ENCODE assay signal across 8 mouse cellular contexts in genomic region chr6:23472686-23473085, GRCm38 (mm10).
DNase-seq lines count a peak whose midpoint lies in the region; ATAC-seq and TF ChIP-seq lines count a peak whose summit lies in the region.

No protein-coding gene starts in this region.

- H3K36me3 ChIP-seq in kidney, embryonic 15.5 days: no peaks in the 10 kb centered on the region
- H3K36me3 ChIP-seq in kidney, embryonic 16.5 days (ENCODE audit: insufficient read depth, low read length): no peaks in the 10 kb centered on the region
- H3K36me3 ChIP-seq in ES-Bruce4 (ENCODE audit: control insufficient read depth, insufficient read depth, low read length, poor library complexity, severe bottlenecking): no peaks in the 10 kb centered on the region

- TF ChIP-seq EP300 in ES-Bruce4 (IDR thresholded peaks at IDR 0.05; ENCODE audit: insufficient read depth, low read depth, low read length): no peak

- H3K27me3 ChIP-seq in kidney, embryonic 15.5 days: no peaks in the 10 kb centered on the region
- no peaks in the 10 kb centered on the region for H3K27me3 ChIP-seq in kidney, embryonic 16.5 days (ENCODE audit: insufficient read depth, low read length)
- H3K27me3 ChIP-seq in ES-Bruce4 (ENCODE audit: control insufficient read depth, insufficient read depth, low read length, poor library complexity, severe bottlenecking): no peaks in the 10 kb centered on the region
- H3K27me3 ChIP-seq in cerebellum, adult 2 months (ENCODE audit: control insufficient read depth, insufficient read depth, low read length): no peaks in the 10 kb centered on the region

- no peak for TF ChIP-seq POLR2A in ES-Bruce4 (IDR thresholded peaks at IDR 0.05; ENCODE audit: insufficient read depth, low read length)
- no peak for TF ChIP-seq POLR2A in cerebellum, adult 2 months (IDR thresholded peaks at IDR 0.05; ENCODE audit: borderline replicate concordance, insufficient read depth, low read length)

- H3K9me3 ChIP-seq in kidney, embryonic 15.5 days (replicated peaks): no peaks in the 10 kb centered on the region
- H3K9me3 ChIP-seq in kidney, embryonic 16.5 days (ENCODE audit: low read length): no peaks in the 10 kb centered on the region
- no peaks in the 10 kb centered on the region for H3K9me3 ChIP-seq in ES-Bruce4 (replicated peaks; ENCODE audit: control insufficient read depth, insufficient read depth, low read length, poor library complexity, severe bottlenecking)

- no peaks in the 10 kb centered on the region for H3K4me1 ChIP-seq in kidney, embryonic 15.5 days
- no peaks in the 10 kb centered on the region for H3K4me1 ChIP-seq in kidney, embryonic 16.5 days (ENCODE audit: insufficient read depth, low read length)
- no peaks in the 10 kb centered on the region for H3K4me1 ChIP-seq in ES-Bruce4 (ENCODE audit: control insufficient read depth, insufficient read depth, low read length)
- no peaks in the 10 kb centered on the region for H3K4me1 ChIP-seq in cerebellum, adult 2 months (ENCODE audit: control insufficient read depth, insufficient read depth, low read length)

- no peak overlapping the region for H3K4me3 ChIP-seq in kidney, embryonic 15.5 days (replicated peaks)
- no peak overlapping the region for H3K4me3 ChIP-seq in kidney, embryonic 16.5 days (ENCODE audit: low read length)
- H3K4me3 ChIP-seq in ES-Bruce4 (ENCODE audit: low read depth, low read length): no peak overlapping the region
- H3K4me3 ChIP-seq in cerebellum, adult 2 months (replicated peaks; ENCODE audit: insufficient read depth, low read depth, low read length): no peak overlapping the region

- peak; percentile 56 to 70 for DNase-seq in cerebellum, adult 2 months
- peak; percentile 16 to 38 for DNase-seq in kidney, postnatal 25 days
- no peak for DNase-seq in gastrocnemius, adult 18-20 months (ENCODE audit: low spot score)
- no peak for DNase-seq in ovary, postnatal 36 days (ENCODE audit: low spot score)
- DNase-seq in adrenal gland, adult (ENCODE audit: inconsistent age in 2 of 2, low spot score in 1 of 2): no peak

- WGBS in kidney, embryonic 15.5 days: 60% methylated on average over 2 of the region's 2 CpGs
- WGBS in kidney, embryonic 16.5 days: 58% methylated on average over 2 of the region's 2 CpGs
- WGBS in cerebellum, adult 2 months: 46% methylated on average over 2 of the region's 2 CpGs

- H3K4me2 ChIP-seq in kidney, embryonic 15.5 days: no peak overlapping the region
- no peak overlapping the region for H3K4me2 ChIP-seq in kidney, embryonic 16.5 days (replicated peaks; ENCODE audit: low read depth, low read length)

- 0 out of 2 replicates have a peak, but pooled peaks have one; percentile 52 for ATAC-seq in kidney, embryonic 15.5 days (replicated peaks; ENCODE audit: low FRiP score)
- no peak for ATAC-seq in kidney, embryonic 16.5 days (ENCODE audit: low FRiP score, low TSS enrichment)

- no peak overlapping the region for H3K9ac ChIP-seq in kidney, embryonic 15.5 days
- no peak overlapping the region for H3K9ac ChIP-seq in kidney, embryonic 16.5 days (replicated peaks; ENCODE audit: low read length)
- no peak overlapping the region for H3K9ac ChIP-seq in ES-Bruce4 (ENCODE audit: low read depth, poor library complexity, severe bottlenecking)

- no peak overlapping the region for H3K27ac ChIP-seq in kidney, embryonic 15.5 days
- H3K27ac ChIP-seq in kidney, embryonic 16.5 days (ENCODE audit: low read length): no peak overlapping the region
- H3K27ac ChIP-seq in ES-Bruce4 (ENCODE audit: insufficient read depth, low read length): no peak overlapping the region
- no peak overlapping the region for H3K27ac ChIP-seq in cerebellum, adult 2 months (ENCODE audit: insufficient read depth, low read length)

- TF ChIP-seq CTCF in ES-Bruce4 (IDR thresholded peaks at IDR 0.05; ENCODE audit: low read depth, low read length): peak; percentile 61
- TF ChIP-seq CTCF in cerebellum, adult 2 months (IDR thresholded peaks at IDR 0.05; ENCODE audit: borderline replicate concordance, insufficient read depth, low read depth, low read length): peak; percentile 62; the same call in 1 of the 2 replicates

Comparison
In these comparisons a context has a peak if more than half of its experiments do, and no peak if none do; other contexts are left out.
1. DNase-seq: peak in cerebellum, adult 2 months (2 of 2) and kidney, postnatal 25 days (2 of 2); none in gastrocnemius, adult 18-20 months (single experiment), ovary, postnatal 36 days (single experiment) and adrenal gland, adult (0 of 2).